Mouse (Mus musculus): ENCODE measurements around the gene Zfp316. TPM values are rescaled to one million over a fixed set of nuclear protein-coding genes. Genes with fewer than 3 reads are reported as not detected.
A peak's percentile ranks its signal among the peaks of the same experiment; 100 is the strongest.

The Zfp316 gene
- polyA plus RNA-seq, 1 experiment from 2014 or later: 4.5 TPM

DNA sequence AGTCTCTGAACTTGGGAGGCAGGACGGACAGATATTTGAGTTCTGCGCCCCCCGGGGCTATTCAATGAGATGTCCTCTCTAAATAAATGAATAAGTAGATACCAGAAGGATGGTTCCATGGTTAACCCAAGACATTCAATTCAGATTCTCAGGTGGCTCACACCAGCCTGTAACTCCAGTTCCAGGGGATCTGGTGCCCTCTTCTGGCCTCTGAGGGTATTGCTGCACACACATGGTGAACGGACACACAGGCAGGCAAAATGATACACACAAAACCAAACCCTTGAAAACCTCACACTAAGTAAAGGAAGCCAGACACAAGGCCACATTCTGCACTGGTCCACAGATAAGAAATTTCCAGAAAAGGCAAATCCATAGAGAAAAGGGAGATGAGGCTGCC lies 29.9 kb upstream of the Zfp316 start:
- ATAC-seq (ENCODE audit: insufficient number of reproducible peaks, insufficient read depth, low FRiP score, low TSS enrichment, low read depth): no peak
- WGBS: 90% methylated on average over 4 of the region's 4 CpGs
- peaks cover 61% of the 10 kb centered on the region for H3K36me3 ChIP-seq

DNA sequence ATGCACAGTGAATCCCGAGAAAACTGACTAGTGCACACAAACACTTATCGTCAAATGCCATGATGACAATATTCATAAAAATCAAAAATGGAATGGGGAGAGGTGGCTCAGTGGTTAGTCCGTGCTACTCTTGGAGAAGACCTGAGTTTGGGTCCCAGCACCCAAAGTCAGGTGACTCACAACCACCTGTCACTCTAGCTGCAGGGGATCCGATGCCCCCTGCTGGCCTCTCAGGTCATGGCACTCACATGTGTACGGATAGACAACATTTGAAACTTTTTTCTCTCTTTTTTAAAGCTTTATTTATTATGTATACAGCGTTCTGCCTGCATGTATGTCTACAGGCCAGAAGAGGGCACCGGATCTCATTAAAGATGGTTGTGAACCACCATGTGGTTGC lies 28.6 kb upstream of the Zfp316 start:
- Histone ChIP-seq H3K4me2 (no peak overlapping the region), H3K27me3 (peaks cover 13% of the 10 kb centered on the region), H3K27ac (no peak overlapping the region), H3K9ac (no peak overlapping the region), H3K4me3 (no peak overlapping the region), H3K9me3 (no peaks in the 10 kb centered on the region), H3K36me3 (peaks cover 51% of the 10 kb centered on the region), H3K4me1 (peaks cover 9% of the 10 kb centered on the region)
- WGBS: 92% methylated on average over 7 of the region's 7 CpGs
- ATAC-seq (ENCODE audit: insufficient number of reproducible peaks, insufficient read depth, low FRiP score, low TSS enrichment, low read depth): no peak

More for the DNA sequence above, 29.9 kb upstream of the Zfp316 start:
- no peak overlapping the region for H3K4me2 ChIP-seq
- no peaks in the 10 kb centered on the region for H3K4me1 ChIP-seq
- no peak overlapping the region for H3K27ac ChIP-seq
- no peaks in the 10 kb centered on the region for H3K9me3 ChIP-seq
- peaks cover under 1% of the 10 kb centered on the region; the same call in 1 of the 2 replicates for H3K27me3 ChIP-seq
- no peak overlapping the region for H3K9ac ChIP-seq
- no peak overlapping the region for H3K4me3 ChIP-seq

DNA sequence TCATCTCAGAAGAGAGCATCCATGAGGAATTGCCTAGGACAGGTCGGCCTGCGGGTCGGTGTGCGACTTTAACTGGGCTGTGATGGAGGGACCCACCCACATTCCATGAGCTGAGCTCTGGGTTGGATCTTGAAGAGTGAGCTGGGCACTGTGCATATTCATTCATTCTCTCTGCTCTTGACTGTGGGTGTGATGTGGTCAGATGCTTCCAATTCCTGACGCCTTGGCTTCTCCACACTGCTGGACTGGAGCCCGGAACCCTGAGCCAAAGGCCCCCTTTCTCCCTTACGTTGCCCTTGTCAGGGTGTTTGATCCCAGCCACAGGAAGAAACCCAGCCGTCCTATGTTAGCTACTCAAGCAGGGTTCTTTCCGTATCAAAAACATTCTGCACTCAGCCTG lies 28.2 kb upstream of the Zfp316 start:
- ATAC-seq (ENCODE audit: insufficient number of reproducible peaks, insufficient read depth, low FRiP score, low TSS enrichment, low read depth): no peak
- Histone ChIP-seq H3K4me1 (peaks cover 11% of the 10 kb centered on the region), H3K4me3 (no peak overlapping the region), H3K9ac (no peak overlapping the region), H3K4me2 (no peak overlapping the region), H3K27me3 (peaks cover 17% of the 10 kb centered on the region), H3K9me3 (no peaks in the 10 kb centered on the region), H3K27ac (no peak overlapping the region), H3K36me3 (peaks cover 47% of the 10 kb centered on the region)
- WGBS: 92% methylated on average over 9 of the region's 9 CpGs

DNA sequence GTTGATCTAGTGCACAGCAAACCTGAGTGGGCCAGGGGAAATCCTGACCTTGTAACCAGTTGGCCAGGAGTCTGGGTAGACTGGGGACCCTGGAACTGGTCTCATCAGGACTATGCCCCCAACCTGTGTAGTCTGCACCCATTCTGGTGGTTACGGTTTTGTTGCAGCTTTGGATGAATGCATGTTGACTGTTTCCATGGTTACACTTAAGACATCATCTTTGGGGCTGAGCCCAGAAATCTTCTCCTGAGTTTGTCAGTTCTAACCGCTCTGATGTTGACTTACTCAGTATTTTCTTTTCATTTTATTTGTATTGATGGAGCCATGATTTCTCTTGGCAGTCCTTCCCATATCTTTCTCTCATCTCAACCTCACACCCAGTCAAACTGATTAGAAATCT lies 25.5 kb upstream of the Zfp316 start:
- Histone ChIP-seq H3K27me3 (peaks cover 44% of the 10 kb centered on the region), H3K4me1 (peaks cover 18% of the 10 kb centered on the region), H3K4me2 (no peak overlapping the region), H3K27ac (no peak overlapping the region), H3K36me3 (peaks cover 21% of the 10 kb centered on the region), H3K9me3 (no peaks in the 10 kb centered on the region), H3K4me3 (no peak overlapping the region), H3K9ac (no peak overlapping the region)
- no peak for ATAC-seq (ENCODE audit: insufficient number of reproducible peaks, insufficient read depth, low FRiP score, low TSS enrichment, low read depth)
- 81% methylated on average over 2 of the region's 2 CpGs for WGBS

DNA sequence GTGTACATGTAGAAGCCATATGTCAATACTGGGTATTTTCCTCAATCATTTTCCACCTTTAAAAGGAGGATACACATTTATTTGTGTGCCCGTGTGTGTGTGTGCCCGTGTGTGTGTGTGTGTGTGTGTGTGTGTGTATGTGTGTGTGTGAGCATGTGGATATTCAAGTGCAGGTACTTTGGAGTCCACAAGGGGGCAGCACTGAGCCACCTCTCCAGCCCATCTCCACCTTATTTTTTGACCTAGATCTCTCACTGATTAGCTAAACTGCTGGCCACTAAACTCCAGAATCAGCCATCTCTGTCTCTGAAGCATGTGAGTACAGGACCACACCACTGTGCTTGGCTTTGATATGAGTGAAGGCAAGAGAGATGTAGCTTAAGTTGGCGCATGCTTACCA lies 25.0 kb upstream of the Zfp316 start:
- peaks cover 48% of the 10 kb centered on the region for H3K27me3 ChIP-seq
- no peak overlapping the region for H3K9ac ChIP-seq
- H3K36me3 ChIP-seq: peaks cover 16% of the 10 kb centered on the region
- no peak overlapping the region for H3K4me3 ChIP-seq
- H3K4me1 ChIP-seq: peaks cover 18% of the 10 kb centered on the region
- ATAC-seq (ENCODE audit: insufficient number of reproducible peaks, insufficient read depth, low FRiP score, low TSS enrichment, low read depth): no peak
- no peaks in the 10 kb centered on the region for H3K9me3 ChIP-seq
- H3K4me2 ChIP-seq: no peak overlapping the region
- 91% methylated on average over 3 of the region's 3 CpGs for WGBS
- H3K27ac ChIP-seq: no peak overlapping the region

DNA sequence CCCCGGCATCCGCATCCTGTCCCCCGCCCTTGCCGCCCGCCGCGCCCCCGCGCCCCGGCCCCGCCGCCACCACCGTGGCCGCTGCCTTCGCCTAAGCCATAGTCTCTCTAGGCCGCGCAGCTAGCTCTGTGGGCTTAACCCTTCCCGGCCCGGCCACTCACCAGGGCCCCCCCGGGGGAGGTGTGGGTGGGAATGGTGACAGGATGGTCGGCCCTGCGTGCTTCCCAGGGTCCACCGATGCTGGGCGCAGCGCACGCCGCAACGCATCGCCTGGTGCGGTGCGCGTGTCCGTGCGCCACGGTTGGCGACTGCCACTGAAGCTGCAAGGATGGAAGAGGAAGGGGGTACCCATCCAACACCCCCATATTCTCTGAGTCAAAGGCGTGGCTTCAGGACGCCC lies 23.6 kb upstream of the Zfp316 start, which contains the start of gene Zfp853:
TSS of gene Zfp853 (minus strand) at position 220 of the 400 bp plus-strand sequence.
- peaks cover 1% of the 10 kb centered on the region for H3K36me3 ChIP-seq
- peak within 1 kb of the TSS; percentile 77 for H3K9ac ChIP-seq
- under 1% methylated on average over 38 of the region's 38 CpGs for WGBS
- peaks cover 63% of the 10 kb centered on the region for H3K27me3 ChIP-seq
- 0 out of 2 replicates have a peak, but pooled peaks have one; percentile 38 for ATAC-seq (ENCODE audit: insufficient number of reproducible peaks, insufficient read depth, low FRiP score, low TSS enrichment, low read depth)
- no peaks in the 10 kb centered on the region for H3K9me3 ChIP-seq
- 0 out of 2 replicates have a peak within 1 kb of the TSS, but pooled peaks have one; percentile 4 for H3K27ac ChIP-seq
- H3K4me3 ChIP-seq: peak within 1 kb of the TSS; percentile 58
- peaks cover 22% of the 10 kb centered on the region for H3K4me1 ChIP-seq
- peak within 1 kb of the TSS; percentile 95 for H3K4me2 ChIP-seq

DNA sequence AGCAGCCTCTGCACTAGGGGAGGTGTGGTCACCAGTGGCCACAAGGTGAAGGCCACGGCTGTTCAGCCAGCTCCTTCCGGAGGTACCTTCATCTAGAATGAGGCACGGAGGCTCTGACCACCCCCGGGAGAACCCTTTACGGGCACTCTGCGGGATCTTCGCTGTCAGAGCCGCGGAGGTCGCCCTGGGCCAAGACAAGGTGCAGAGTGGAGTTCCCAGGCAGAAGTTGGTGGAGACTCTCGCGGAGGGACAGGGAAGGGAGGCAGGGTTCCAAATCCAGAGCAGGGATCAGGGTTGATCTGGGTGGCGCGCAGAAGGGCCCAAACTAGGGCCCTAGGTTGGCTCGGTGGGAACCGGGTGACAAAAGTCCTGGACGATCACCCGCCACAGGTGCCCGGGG lies 23.1 kb upstream of the Zfp316 start:
- Histone ChIP-seq H3K4me2 (peak overlapping the region; percentile 95), H3K4me3 (peak overlapping the region; percentile 58), H3K9ac (peak overlapping the region; percentile 77), H3K9me3 (no peaks in the 10 kb centered on the region), H3K36me3 (no peaks in the 10 kb centered on the region), H3K27me3 (peaks cover 68% of the 10 kb centered on the region), H3K4me1 (peaks cover 27% of the 10 kb centered on the region), H3K27ac (0 out of 2 replicates have a peak overlapping the region, but pooled peaks have one; percentile 4)
- 2% methylated on average over 19 of the region's 19 CpGs for WGBS
- no peak for ATAC-seq (ENCODE audit: insufficient number of reproducible peaks, insufficient read depth, low FRiP score, low TSS enrichment, low read depth)

DNA sequence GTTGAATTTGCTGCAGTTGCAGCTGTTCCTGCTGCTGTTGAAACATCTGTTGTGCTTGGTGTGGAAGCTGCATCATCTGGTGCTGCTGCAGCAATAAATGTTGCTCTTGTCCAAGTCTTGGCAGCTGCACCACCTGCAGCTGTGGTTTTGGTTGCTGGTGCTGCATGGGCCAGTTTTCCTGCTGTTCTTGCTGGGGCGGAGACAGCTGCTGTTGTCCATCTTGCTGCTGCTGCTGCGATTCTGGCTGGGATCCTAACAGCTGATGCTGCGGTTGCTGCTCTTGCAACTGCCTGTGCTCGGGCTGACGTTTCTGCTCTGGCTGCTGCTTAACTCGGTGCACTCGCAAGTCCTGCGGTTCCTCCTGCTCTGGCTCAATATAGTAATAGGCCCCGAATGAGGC lies 19.5 kb upstream of the Zfp316 start:
- WGBS: 69% methylated on average over 9 of the region's 9 CpGs
- no peak overlapping the region for H3K4me2 ChIP-seq
- H3K4me1 ChIP-seq: peaks cover 31% of the 10 kb centered on the region
- H3K9ac ChIP-seq: no peak overlapping the region
- no peak for ATAC-seq (ENCODE audit: insufficient number of reproducible peaks, insufficient read depth, low FRiP score, low TSS enrichment, low read depth)
- no peak overlapping the region for H3K27ac ChIP-seq
- no peak overlapping the region for H3K4me3 ChIP-seq
- no peaks in the 10 kb centered on the region for H3K9me3 ChIP-seq
- H3K27me3 ChIP-seq: peaks cover 100% of the 10 kb centered on the region
- H3K36me3 ChIP-seq: no peaks in the 10 kb centered on the region

DNA sequence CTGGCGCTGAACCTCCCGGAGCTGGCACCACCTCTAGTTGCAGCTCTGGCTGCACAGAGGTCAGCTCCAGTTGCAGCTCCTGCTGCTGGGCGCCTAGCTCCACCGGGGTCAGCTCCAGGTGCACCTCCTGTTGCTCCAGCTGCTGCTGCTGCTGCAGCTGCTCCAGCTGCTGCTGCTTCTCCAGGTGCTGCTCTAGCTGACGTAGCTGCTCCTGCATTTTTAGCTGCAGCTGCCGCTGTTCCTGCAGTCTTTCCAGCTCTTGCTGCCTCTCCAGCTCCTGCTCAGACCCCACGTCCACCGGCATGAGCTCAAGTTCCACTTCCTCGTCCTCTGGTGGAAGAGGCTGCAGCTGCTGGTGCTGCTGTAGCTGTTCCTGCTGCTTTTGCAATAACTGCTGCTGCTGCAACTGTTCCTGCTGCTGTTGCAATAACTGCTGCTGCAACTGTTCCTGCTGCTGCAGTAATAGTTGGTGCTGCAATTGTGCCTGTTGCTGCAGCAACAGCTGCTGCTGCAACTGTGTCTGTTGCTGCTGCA lies 18.6 kb upstream of the Zfp316 start:
- H3K4me2 ChIP-seq: peak overlapping the region; percentile 57
- H3K27me3 ChIP-seq: peaks cover 96% of the 10 kb centered on the region
- H3K9ac ChIP-seq: peak overlapping the region; percentile 59
- no peak overlapping the region for H3K27ac ChIP-seq
- whole genome bisulfite sequencing: 11% methylated on average over 9 of the region's 9 CpGs
- no peak for ATAC-seq (ENCODE audit: insufficient number of reproducible peaks, insufficient read depth, low FRiP score, low TSS enrichment, low read depth)
- peak overlapping the region; percentile 34 for H3K4me3 ChIP-seq
- H3K9me3 ChIP-seq: no peaks in the 10 kb centered on the region
- H3K4me1 ChIP-seq: peaks cover 23% of the 10 kb centered on the region
- no peaks in the 10 kb centered on the region for H3K36me3 ChIP-seq

DNA sequence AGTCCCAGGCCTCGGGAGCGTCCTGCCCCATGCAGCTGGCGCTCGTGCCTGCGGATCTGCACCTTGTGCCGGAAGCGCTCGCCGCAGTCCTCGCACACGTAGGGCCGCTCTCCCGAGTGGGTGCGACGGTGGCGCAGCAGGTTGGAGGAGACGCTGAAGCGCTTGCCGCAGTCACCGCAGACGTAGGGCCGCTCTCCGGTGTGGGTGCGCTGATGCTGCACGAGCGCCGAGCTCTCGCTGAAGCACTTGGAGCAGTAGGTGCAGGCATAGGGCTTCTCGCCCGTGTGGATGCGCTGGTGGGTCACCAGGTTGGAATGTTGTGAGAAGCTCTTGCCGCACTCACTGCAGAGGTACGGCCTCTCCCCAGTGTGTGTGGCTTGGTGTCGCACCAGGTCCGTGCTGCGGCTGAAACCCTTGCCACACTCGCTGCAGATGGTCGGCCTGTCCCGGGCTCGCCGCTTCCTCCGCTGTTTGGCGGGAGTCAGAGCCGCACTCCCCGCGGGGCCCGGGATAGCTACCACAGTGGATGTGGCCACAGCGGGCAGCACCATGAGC lies 18.0 kb upstream of the Zfp316 start:
- ATAC-seq (ENCODE audit: insufficient number of reproducible peaks, insufficient read depth, low FRiP score, low TSS enrichment, low read depth): no peak
- peaks cover 90% of the 10 kb centered on the region for H3K27me3 ChIP-seq
- H3K9ac ChIP-seq: peak overlapping the region; percentile 59
- H3K4me2 ChIP-seq: peak overlapping the region; percentile 57
- H3K36me3 ChIP-seq: no peaks in the 10 kb centered on the region
- 3% methylated on average over 48 of the region's 48 CpGs for WGBS
- H3K4me3 ChIP-seq: peak overlapping the region; percentile 34
- no peaks in the 10 kb centered on the region for H3K9me3 ChIP-seq
- no peak overlapping the region for H3K27ac ChIP-seq
- peaks cover 18% of the 10 kb centered on the region for H3K4me1 ChIP-seq

DNA sequence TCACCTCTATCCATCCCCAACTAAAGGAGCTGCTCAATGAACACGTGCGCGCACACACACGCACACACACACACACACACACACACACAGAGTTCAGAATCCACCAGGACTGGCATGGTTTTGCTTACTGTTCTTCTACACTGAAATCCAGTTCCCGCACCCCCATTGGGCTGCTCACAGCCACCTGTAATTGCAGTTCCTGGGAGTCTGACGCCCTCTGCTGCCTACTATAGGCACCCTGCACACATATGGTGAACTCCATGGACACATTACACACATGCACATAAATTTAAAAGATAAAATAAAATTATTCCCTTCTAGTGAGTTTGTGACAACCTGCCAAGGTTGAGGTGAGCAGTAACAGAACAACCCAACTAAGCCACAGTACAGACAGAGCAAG lies 14.9 kb upstream of the Zfp316 start:
- Histone ChIP-seq H3K9ac (no peak overlapping the region), H3K9me3 (no peaks in the 10 kb centered on the region), H3K4me2 (no peak overlapping the region), H3K36me3 (no peaks in the 10 kb centered on the region), H3K4me1 (peaks cover 13% of the 10 kb centered on the region), H3K4me3 (no peak overlapping the region), H3K27me3 (peaks cover 71% of the 10 kb centered on the region), H3K27ac (no peak overlapping the region)
- 45% methylated on average over 6 of the region's 6 CpGs for WGBS
- ATAC-seq (ENCODE audit: insufficient number of reproducible peaks, insufficient read depth, low FRiP score, low TSS enrichment, low read depth): no peak

DNA sequence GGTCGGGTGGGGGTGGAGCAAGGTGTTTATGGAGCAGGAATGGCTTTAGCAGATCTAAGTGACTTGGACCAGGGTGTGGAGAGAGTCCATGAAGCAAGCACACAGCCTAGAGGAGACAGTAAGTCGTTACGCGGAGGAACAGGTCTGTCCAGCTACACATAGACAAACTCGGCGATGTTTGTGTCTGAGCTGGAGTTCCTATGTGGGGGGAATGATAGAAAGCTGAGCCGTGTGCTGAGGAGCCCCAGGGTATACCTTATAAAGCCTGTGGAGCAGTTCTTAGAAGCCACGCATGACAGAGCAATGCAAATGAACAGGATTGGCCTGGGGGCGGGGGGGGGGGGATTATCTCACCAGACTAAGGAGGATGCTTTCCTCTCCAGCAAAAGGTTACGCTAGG lies 9.4 kb upstream of the Zfp316 start:
- Histone ChIP-seq H3K36me3 (no peaks in the 10 kb centered on the region), H3K4me2 (no peak overlapping the region), H3K27me3 (peaks cover 45% of the 10 kb centered on the region), H3K27ac (no peak overlapping the region), H3K4me3 (no peak overlapping the region), H3K9me3 (no peaks in the 10 kb centered on the region), H3K9ac (no peak overlapping the region), H3K4me1 (no peaks in the 10 kb centered on the region)
- no peak for ATAC-seq (ENCODE audit: insufficient number of reproducible peaks, insufficient read depth, low FRiP score, low TSS enrichment, low read depth)
- 29% methylated on average over 10 of the region's 10 CpGs for WGBS

Data from embryonic facial prominence, embryonic 13.5 days (tissue).